Mouse (Mus musculus): ENCODE measurements around the gene Dis3l2.

GRCm38 (mm10) chr1:86712045-86712444 lies 8.4 kb downstream of the Dis3l2 start:
- TF ChIP-seq POLR2A (IDR thresholded peaks at IDR 0.05; ENCODE audit: borderline replicate concordance, control insufficient read depth, low read depth, low read length) (no peak), CTCF (IDR thresholded peaks at IDR 0.05; ENCODE audit: control insufficient read depth, insufficient read depth, low read length) (no peak)

Data from bone marrow, adult 2 months (tissue).